Mouse (Mus musculus): ENCODE results near the gene Ppp1r16b.

GRCm38 (mm10) chr2:158799328-158799727 lies 134.1 kb downstream of the Ppp1r16b start:
- TF ChIP-seq POLR2A (IDR thresholded peaks at IDR 0.05; ENCODE audit: insufficient read depth, low read depth, low read length) (no peak), CTCF (IDR thresholded peaks at IDR 0.05; ENCODE audit: insufficient read depth, low read depth, low read length) (no peak)

All from olfactory bulb, adult 2 months (tissue).